Mouse (Mus musculus) ES-Bruce4 (cell line): ENCODE measurements around the gene Cysrt1. TPM values are rescaled to one million over a fixed set of nuclear protein-coding genes. Genes with fewer than 3 reads are reported as not detected.
A peak's percentile ranks its signal among the peaks of the same experiment; 100 is the strongest.

Source experiments
- H3K27ac ChIP-seq: 2 replicates; pipeline ENCODE4 v1.5.1; 2012; ENCODE audit warnings: low read length, inconsistent platforms; ENCODE audit not compliant: insufficient read depth
- H3K27me3 ChIP-seq: 2 replicates; pipeline ENCODE4 v1.6.1; 2012; ENCODE audit warnings: mild to moderate bottlenecking, low read length, inconsistent platforms; ENCODE audit not compliant: control insufficient read depth, poor library complexity, insufficient read depth, severe bottlenecking
- H3K36me3 ChIP-seq: 2 replicates; pipeline ENCODE4 v1.6.1; 2012; ENCODE audit warnings: inconsistent platforms, mild to moderate bottlenecking, low read length, moderate library complexity; ENCODE audit not compliant: control insufficient read depth, poor library complexity, insufficient read depth, severe bottlenecking
- H3K4me1 ChIP-seq: one replicate; pipeline ENCODE4 v1.8.1; 2011; ENCODE audit warnings: low read length; ENCODE audit not compliant: control insufficient read depth, insufficient read depth
- H3K4me3 ChIP-seq: 2 replicates; pipeline ENCODE4 v1.5.1; 2011; ENCODE audit warnings: low read depth, mild to moderate bottlenecking, low read length
- H3K9ac ChIP-seq: 2 replicates; pipeline ENCODE4 v1.6.1; 2012; ENCODE audit warnings: low read depth, mild to moderate bottlenecking, inconsistent platforms; ENCODE audit not compliant: poor library complexity, severe bottlenecking
- H3K9me3 ChIP-seq: replicated peaks from 2 replicates; pipeline ENCODE4 v1.6.1; 2012; ENCODE audit warnings: mild to moderate bottlenecking, low read length, inconsistent platforms; ENCODE audit not compliant: control insufficient read depth, poor library complexity, insufficient read depth, severe bottlenecking
- CTCF ChIP-seq: IDR thresholded peaks from one replicate; pipeline ENCODE4 v1.8.1; 2011; ENCODE audit warnings: low read depth, low read length
- EP300 ChIP-seq: IDR thresholded peaks from 2 replicates; pipeline ENCODE4 v1.6.1; 2011; ENCODE audit warnings: low read depth, low read length; ENCODE audit not compliant: insufficient read depth
- POLR2A ChIP-seq: IDR thresholded peaks from one replicate; pipeline ENCODE4 v1.8.1; 2011; ENCODE audit warnings: low read length; ENCODE audit not compliant: insufficient read depth
- polyA plus RNA-seq: library from polyadenylated mRNA; stranded (reverse); fragments of >200 nt; gene quantifications from 2 replicates; pipeline ENCODE4 v1.2.4, GENCODE M21; 2011; ENCODE audit warnings: low read depth; ENCODE audit not compliant: missing spikeins, insufficient read depth, insufficient read length

Cysrt1 gene
- polyA plus RNA-seq, 1 experiment, result not detected

DNA sequence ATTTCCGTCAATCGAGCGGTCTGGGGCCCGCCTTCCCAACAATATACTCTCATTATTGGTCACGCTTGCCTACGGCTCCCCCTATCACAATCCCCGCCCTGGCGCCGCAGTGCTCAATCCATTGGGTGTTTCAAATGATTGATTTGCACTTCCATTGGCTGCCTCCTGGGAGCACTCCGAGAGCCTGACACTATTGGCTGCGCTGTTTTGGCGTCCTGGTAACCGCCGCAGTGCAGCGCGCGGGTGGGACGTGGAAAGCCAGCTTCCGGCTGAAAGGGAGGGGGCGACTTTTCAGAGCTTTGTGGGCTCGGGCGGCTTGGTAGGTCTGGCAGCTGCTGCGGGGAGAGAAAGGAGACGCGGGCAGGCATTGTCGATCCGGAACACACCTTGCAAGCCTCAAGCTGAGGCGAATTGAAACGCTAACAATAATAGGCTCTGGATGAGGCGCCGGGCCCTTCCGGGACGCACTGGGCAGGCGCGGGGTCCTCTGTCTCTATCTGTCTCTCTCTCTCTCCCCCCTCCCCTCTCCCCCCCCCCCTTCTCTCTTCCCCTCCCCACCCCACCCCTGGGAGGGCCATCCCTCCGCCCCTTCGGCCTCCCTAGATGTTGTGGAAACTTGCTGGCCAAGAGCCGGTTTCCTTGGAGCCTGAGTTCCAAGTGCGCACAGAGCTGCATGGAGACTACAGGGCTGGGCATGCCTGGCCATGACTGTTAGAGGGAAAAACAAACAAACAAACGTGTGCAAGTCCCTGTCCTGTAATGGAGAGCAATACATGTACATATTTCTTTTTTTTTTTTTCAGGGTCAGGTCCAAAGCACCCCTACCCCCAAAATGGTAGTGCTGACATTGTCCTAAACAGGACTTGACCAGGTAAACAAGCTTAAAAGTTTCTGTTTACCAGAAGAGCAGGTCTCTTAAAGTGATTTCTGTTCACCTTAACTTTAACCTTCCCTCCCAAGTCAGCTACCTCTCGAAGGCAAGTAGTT lies 17.2 kb downstream of the Cysrt1 start:
- Histone ChIP-seq H3K27me3 (no peaks in the 10 kb centered on the region), H3K9ac (peak overlapping the region; percentile 76), H3K4me1 (no peaks in the 10 kb centered on the region), H3K9me3 (no peaks in the 10 kb centered on the region), H3K36me3 (peaks cover 14% of the 10 kb centered on the region), H3K4me3 (peak overlapping the region; percentile 91), H3K27ac (peak overlapping the region; percentile 98)
- TF ChIP-seq EP300 (0 out of 2 replicates have a peak, but pooled peaks have one; percentile 15), CTCF (no peak), POLR2A (peak; percentile 45)

DNA sequence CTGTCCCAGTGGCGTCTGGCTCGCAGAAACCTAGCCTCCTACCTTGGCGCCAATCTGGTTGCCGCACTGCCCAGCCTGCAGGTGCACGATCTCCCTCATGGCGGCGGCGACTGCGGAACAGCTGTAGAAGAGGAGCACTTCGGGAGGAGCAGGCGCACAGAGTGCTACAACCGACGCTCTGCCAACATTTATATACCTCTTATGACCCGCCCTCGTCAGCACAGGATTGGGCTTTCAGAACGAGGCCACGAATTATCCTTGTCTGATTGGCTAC lies 17.8 kb downstream of the Cysrt1 start, which contains the start of gene Tubb4b:
Gene Tubb4b (minus strand): TSS at position 211 of the 274 bp plus-strand sequence.
- no peaks in the 10 kb centered on the region for H3K4me1 ChIP-seq
- peaks cover 14% of the 10 kb centered on the region for H3K36me3 ChIP-seq
- no peaks in the 10 kb centered on the region for H3K27me3 ChIP-seq
- peak within 1 kb of the TSS; percentile 92 for H3K4me3 ChIP-seq
- TF ChIP-seq CTCF, result no peak
- TF ChIP-seq POLR2A, result peak; percentile 98
- no peaks in the 10 kb centered on the region for H3K9me3 ChIP-seq
- H3K9ac ChIP-seq, result peak within 1 kb of the TSS; percentile 85
- H3K27ac ChIP-seq, result peak within 1 kb of the TSS; percentile 98

DNA sequence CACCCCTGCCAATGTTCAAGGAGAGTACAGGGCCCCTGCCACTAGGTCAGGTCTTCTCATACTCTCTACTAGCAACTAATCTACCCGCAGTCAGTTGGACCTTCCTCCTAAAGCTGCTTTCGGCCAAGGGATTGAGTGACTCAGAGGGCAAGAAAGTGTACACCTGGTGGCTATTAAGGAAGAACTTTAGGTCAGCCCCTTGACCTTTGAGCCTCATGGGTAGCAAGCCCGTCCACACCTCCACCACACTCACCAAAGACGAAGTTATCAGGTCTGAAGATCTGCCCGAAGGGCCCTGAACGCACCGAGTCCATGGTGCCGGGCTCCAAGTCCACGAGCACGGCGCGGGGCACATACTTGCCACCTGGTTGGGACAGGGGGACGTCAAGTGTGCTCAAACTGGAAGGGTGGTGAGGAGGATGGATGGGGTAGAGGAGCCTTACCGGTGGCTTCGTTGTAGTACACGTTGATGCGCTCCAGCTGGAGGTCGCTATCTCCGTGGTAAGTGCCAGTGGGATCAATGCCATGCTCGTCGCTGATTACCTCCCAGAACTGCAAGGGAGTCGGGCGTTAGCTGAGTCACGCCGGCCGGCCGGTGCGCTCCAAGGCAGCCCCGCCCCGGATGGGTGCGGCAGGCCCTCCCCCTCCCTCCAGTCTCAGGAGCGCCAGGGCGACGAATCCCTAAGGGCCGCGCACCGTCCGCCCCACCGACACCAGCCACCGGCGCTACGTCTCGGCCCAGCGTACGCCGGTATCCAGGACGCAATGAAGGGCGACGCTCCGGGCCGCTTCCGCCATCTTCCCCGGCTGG lies 18.4 kb downstream of the Cysrt1 start:
- no peaks in the 10 kb centered on the region for H3K9me3 ChIP-seq
- no peaks in the 10 kb centered on the region for H3K27me3 ChIP-seq
- H3K9ac ChIP-seq, result peak overlapping the region; percentile 85
- H3K27ac ChIP-seq, result peak overlapping the region; percentile 80
- H3K4me3 ChIP-seq, result peak overlapping the region; percentile 92
- TF ChIP-seq POLR2A, result no peak
- 0 out of 2 replicates have a peak, but pooled peaks have one; percentile 45 for TF ChIP-seq EP300
- TF ChIP-seq CTCF, result no peak
- peaks cover 14% of the 10 kb centered on the region for H3K36me3 ChIP-seq
- H3K4me1 ChIP-seq, result no peaks in the 10 kb centered on the region

DNA sequence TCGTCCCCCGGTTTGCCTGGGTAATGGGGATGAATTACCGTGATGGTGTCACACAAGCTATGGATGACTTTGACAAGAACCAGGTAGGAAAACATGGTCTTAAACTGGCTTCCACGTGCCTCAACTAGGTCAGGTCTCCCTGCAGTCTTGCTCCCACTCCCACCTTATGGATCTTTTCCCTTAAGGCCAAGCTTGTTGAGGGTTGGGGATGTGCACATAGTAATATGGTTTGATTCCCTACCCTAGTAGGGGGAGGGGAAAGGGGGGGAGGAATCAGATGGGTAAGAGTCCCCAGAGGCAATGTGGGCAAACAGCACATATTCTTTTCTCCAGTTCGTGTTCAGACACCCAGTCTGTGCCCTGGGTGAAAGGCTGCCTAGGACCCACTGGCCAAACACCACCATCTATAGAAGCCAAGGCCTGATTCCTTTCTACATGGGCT lies 20.9 kb downstream of the Cysrt1 start:
- Histone ChIP-seq H3K27me3 (no peaks in the 10 kb centered on the region), H3K9me3 (no peaks in the 10 kb centered on the region), H3K27ac (no peak overlapping the region; the same call in 1 of the 2 replicates), H3K4me1 (no peaks in the 10 kb centered on the region), H3K4me3 (no peak overlapping the region), H3K9ac (no peak overlapping the region), H3K36me3 (peaks cover 14% of the 10 kb centered on the region)
- TF ChIP-seq POLR2A, result no peak
- TF ChIP-seq CTCF, result no peak
- no peak for TF ChIP-seq EP300

DNA sequence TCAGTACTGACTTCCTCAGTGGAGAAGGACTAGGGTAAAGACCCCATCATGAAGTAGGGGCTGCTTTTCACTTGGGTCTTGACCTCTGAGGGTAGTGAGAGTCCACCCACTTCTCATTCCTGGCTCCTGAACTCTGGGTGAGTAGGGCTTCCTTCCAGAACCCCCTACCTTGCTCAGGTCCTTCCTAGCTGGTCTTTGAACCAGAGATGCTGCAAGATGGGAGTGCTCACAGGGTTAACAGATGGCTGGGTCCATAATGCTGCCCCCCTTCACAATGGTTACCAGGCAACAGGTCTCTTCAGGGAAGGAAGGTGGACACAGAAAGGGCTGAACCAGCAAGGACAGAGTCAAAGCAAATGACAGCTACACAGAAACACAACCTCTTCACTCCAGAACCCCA lies 23.8 kb downstream of the Cysrt1 start, which contains the start of gene Fam166a:
Gene Fam166a (plus strand): TSS at position 301 of the 400 bp plus-strand sequence.
- H3K4me3 ChIP-seq, result no peak within 1 kb of the TSS

More for the DNA sequence above, 23.8 kb downstream of the Cysrt1 start, which contains the start of gene Fam166a:
- Histone ChIP-seq H3K27ac (no peak within 1 kb of the TSS), H3K4me1 (no peaks in the 10 kb centered on the region), H3K27me3 (no peaks in the 10 kb centered on the region), H3K36me3 (peaks cover 10% of the 10 kb centered on the region), H3K9ac (no peak within 1 kb of the TSS), H3K9me3 (no peaks in the 10 kb centered on the region)
- TF ChIP-seq POLR2A (no peak), EP300 (no peak), CTCF (no peak)
